Mouse (Mus musculus): ENCODE results near the gene Appbp2. TPM values are rescaled to one million over a fixed set of nuclear protein-coding genes. Genes with fewer than 3 reads are reported as not detected.

Appbp2 gene
- polyA plus RNA-seq, 1 experiment, result 13.4 TPM

- no peaks in the 10 kb centered on the region for H3K27me3 ChIP-seq (ENCODE audit: control insufficient read depth, insufficient read depth, low read length)
- H3K4me3 ChIP-seq (ENCODE audit: control insufficient read depth, low read depth, low read length), result peak overlapping the region; percentile 86
- H3K27ac ChIP-seq (ENCODE audit: control insufficient read depth, insufficient read depth, low read depth, low read length), result peak overlapping the region; percentile 51
- no peaks in the 10 kb centered on the region; the same call in 1 of the 2 replicates for H3K36me3 ChIP-seq (ENCODE audit: control insufficient read depth, insufficient read depth, low read length)
- TF ChIP-seq CTCF (IDR thresholded peaks at IDR 0.05; ENCODE audit: control insufficient read depth, insufficient read depth, insufficient replicate concordance, low read depth, low read length), result no peak
- TF ChIP-seq POLR2A (IDR thresholded peaks at IDR 0.05; ENCODE audit: control insufficient read depth, low read depth, low read length), result no peak
- H3K4me1 ChIP-seq (ENCODE audit: control insufficient read depth, insufficient read depth, low read length), result peaks cover 5% of the 10 kb centered on the region
Observed at GRCm38 (mm10) chr11:85233676-85234210, 1.2 kb downstream of the Appbp2 start.

DNA sequence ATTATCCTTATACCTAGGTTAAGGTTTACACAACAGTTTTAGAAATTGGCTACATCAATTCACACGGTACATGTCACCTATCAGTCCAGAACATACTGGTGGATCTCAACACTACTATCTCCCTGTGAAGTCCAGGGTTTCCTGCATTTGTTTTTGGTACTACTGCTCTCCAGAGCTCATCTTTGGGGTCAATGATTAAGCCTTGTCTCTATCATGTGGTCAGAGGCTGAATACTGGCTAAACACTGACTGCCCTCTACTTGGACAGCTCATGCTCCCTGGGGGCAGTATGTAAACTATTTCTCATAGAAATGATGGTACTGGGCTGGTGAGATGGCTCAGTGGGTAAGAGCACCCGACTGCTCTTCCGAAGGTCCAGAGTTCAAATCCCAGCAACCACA is 11.7 kb downstream of the Appbp2 start:
- no peak overlapping the region for H3K4me3 ChIP-seq (ENCODE audit: control insufficient read depth, low read depth, low read length)
- no peaks in the 10 kb centered on the region for H3K27me3 ChIP-seq (ENCODE audit: control insufficient read depth, insufficient read depth, low read length)
- H3K4me1 ChIP-seq (ENCODE audit: control insufficient read depth, insufficient read depth, low read length), result peaks cover 3% of the 10 kb centered on the region
- H3K36me3 ChIP-seq (ENCODE audit: control insufficient read depth, insufficient read depth, low read length), result no peaks in the 10 kb centered on the region
- H3K27ac ChIP-seq (ENCODE audit: control insufficient read depth, insufficient read depth, low read depth, low read length), result no peak overlapping the region
- TF ChIP-seq CTCF (IDR thresholded peaks at IDR 0.05; ENCODE audit: control insufficient read depth, insufficient read depth, insufficient replicate concordance, low read depth, low read length), result no peak
- TF ChIP-seq POLR2A (IDR thresholded peaks at IDR 0.05; ENCODE audit: control insufficient read depth, low read depth, low read length), result no peak

DNA sequence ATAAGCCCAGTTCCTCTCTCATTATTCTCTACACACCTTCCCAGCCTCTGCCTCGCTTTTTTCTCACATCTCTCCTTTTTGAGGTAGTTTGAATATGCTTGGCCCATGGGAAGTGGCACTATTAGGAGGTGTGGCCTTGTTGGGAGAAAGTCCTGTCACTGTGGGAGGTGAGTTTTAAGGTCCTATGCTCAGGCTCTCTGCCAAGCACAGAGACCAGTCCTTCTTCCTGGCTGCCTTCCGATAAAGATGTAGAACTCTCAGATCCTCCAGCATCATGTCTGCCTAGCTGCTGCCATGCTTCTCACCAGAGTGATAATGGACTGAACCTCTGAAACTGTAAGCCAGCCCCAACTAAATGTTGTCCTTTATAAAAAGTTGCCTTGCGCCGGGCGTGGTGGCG is 12.4 kb downstream of the Appbp2 start:
- no peak for TF ChIP-seq POLR2A (IDR thresholded peaks at IDR 0.05; ENCODE audit: control insufficient read depth, low read depth, low read length)
- no peak overlapping the region for H3K4me3 ChIP-seq (ENCODE audit: control insufficient read depth, low read depth, low read length)
- peaks cover 3% of the 10 kb centered on the region for H3K4me1 ChIP-seq (ENCODE audit: control insufficient read depth, insufficient read depth, low read length)
- no peaks in the 10 kb centered on the region for H3K27me3 ChIP-seq (ENCODE audit: control insufficient read depth, insufficient read depth, low read length)
- H3K36me3 ChIP-seq (ENCODE audit: control insufficient read depth, insufficient read depth, low read length), result no peaks in the 10 kb centered on the region
- no peak overlapping the region for H3K27ac ChIP-seq (ENCODE audit: control insufficient read depth, insufficient read depth, low read depth, low read length)

DNA sequence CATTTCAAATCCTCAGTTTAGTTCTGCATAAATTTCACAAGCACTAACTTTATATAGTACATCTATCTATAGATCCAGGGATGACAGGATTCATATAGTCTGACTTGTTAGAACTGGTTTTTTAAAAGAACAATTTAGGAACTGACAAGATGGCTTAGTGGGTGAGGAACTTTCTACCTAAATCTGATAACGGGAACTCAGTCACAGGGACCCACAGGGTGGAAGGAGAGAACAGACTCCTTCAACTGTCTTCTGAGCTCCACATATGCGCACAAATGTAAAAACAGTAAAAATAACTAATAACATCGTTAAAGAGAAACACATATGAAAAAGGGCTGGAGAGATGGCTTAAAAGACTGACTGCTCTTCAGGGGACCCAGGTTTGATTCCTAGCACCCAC is 15.9 kb downstream of the Appbp2 start:
- Histone ChIP-seq H3K4me3 (ENCODE audit: control insufficient read depth, low read depth, low read length) (no peak overlapping the region), H3K36me3 (ENCODE audit: control insufficient read depth, insufficient read depth, low read length) (no peaks in the 10 kb centered on the region; the same call in 1 of the 2 replicates), H3K27me3 (ENCODE audit: control insufficient read depth, insufficient read depth, low read length) (no peaks in the 10 kb centered on the region), H3K4me1 (ENCODE audit: control insufficient read depth, insufficient read depth, low read length) (no peaks in the 10 kb centered on the region), H3K27ac (ENCODE audit: control insufficient read depth, insufficient read depth, low read depth, low read length) (no peak overlapping the region)
- TF ChIP-seq POLR2A (IDR thresholded peaks at IDR 0.05; ENCODE audit: control insufficient read depth, low read depth, low read length) (no peak), CTCF (IDR thresholded peaks at IDR 0.05; ENCODE audit: control insufficient read depth, insufficient read depth, insufficient replicate concordance, low read depth, low read length) (no peak)

GRCm38 (mm10) chr11:85214679-85215078 is 20.3 kb downstream of the Appbp2 start:
- peaks cover 2% of the 10 kb centered on the region for H3K36me3 ChIP-seq (ENCODE audit: control insufficient read depth, insufficient read depth, low read length)
- no peak for TF ChIP-seq POLR2A (IDR thresholded peaks at IDR 0.05; ENCODE audit: control insufficient read depth, low read depth, low read length)
- no peak for TF ChIP-seq CTCF (IDR thresholded peaks at IDR 0.05; ENCODE audit: control insufficient read depth, insufficient read depth, insufficient replicate concordance, low read depth, low read length)
- H3K27me3 ChIP-seq (ENCODE audit: control insufficient read depth, insufficient read depth, low read length), result no peaks in the 10 kb centered on the region
- H3K27ac ChIP-seq (ENCODE audit: control insufficient read depth, insufficient read depth, low read depth, low read length), result no peak overlapping the region
- H3K4me1 ChIP-seq (ENCODE audit: control insufficient read depth, insufficient read depth, low read length), result no peaks in the 10 kb centered on the region
- H3K4me3 ChIP-seq (ENCODE audit: control insufficient read depth, low read depth, low read length), result no peak overlapping the region

DNA sequence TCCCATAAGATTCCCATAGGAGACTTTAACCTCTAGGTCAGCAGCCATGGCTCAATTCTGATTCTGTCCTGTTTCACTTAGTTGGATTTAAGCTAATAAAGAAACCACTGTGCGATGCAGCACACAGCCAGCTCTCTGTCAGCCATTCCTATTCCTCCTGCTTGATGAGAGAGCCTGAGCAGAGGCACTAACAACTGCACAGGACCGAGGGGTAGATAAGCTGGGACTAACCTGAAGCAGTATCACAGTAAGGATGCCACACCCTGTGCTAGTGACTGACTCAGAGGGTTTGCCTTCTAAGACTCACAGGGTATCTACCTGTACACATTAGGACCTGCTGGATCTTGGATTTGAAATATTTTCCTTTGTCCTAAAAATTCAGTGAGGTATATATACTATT is 21.7 kb downstream of the Appbp2 start:
- Histone ChIP-seq H3K4me1 (ENCODE audit: control insufficient read depth, insufficient read depth, low read length) (no peaks in the 10 kb centered on the region), H3K27me3 (ENCODE audit: control insufficient read depth, insufficient read depth, low read length) (no peaks in the 10 kb centered on the region), H3K4me3 (ENCODE audit: control insufficient read depth, low read depth, low read length) (no peak overlapping the region), H3K27ac (ENCODE audit: control insufficient read depth, insufficient read depth, low read depth, low read length) (peak overlapping the region; percentile 57; the same call in 1 of the 2 replicates), H3K36me3 (ENCODE audit: control insufficient read depth, insufficient read depth, low read length) (peaks cover 2% of the 10 kb centered on the region)
- no peak for TF ChIP-seq CTCF (IDR thresholded peaks at IDR 0.05; ENCODE audit: control insufficient read depth, insufficient read depth, insufficient replicate concordance, low read depth, low read length)
- TF ChIP-seq POLR2A (IDR thresholded peaks at IDR 0.05; ENCODE audit: control insufficient read depth, low read depth, low read length), result no peak

DNA sequence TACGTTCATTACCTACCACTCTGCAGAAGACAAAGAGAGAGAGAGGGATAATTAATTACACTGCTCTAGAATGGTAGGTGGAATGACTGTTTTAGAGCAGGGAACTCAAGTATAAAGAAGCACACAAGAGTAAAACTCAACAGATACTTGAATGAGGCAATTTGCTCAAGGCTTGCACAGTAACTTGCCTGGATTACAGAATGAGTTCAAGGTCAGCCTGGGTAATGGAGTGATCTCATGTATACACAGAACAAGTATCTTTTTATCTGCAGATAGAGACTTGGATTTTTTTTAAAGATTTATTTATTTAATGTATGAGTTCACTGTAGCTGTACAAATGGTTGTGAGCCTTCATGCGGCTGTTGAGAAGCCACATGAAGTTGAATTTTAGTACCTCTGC is 23.8 kb downstream of the Appbp2 start:
- H3K27me3 ChIP-seq (ENCODE audit: control insufficient read depth, insufficient read depth, low read length), result no peaks in the 10 kb centered on the region
- TF ChIP-seq CTCF (IDR thresholded peaks at IDR 0.05; ENCODE audit: control insufficient read depth, insufficient read depth, insufficient replicate concordance, low read depth, low read length) (no peak), POLR2A (IDR thresholded peaks at IDR 0.05; ENCODE audit: control insufficient read depth, low read depth, low read length) (no peak)
- no peak overlapping the region for H3K27ac ChIP-seq (ENCODE audit: control insufficient read depth, insufficient read depth, low read depth, low read length)
- no peak overlapping the region for H3K4me3 ChIP-seq (ENCODE audit: control insufficient read depth, low read depth, low read length)
- no peaks in the 10 kb centered on the region for H3K4me1 ChIP-seq (ENCODE audit: control insufficient read depth, insufficient read depth, low read length)
- H3K36me3 ChIP-seq (ENCODE audit: control insufficient read depth, insufficient read depth, low read length), result peaks cover 2% of the 10 kb centered on the region

GRCm38 (mm10) chr11:85206231-85206630 is 28.7 kb downstream of the Appbp2 start:
- TF ChIP-seq CTCF (IDR thresholded peaks at IDR 0.05; ENCODE audit: control insufficient read depth, insufficient read depth, insufficient replicate concordance, low read depth, low read length) (no peak), POLR2A (IDR thresholded peaks at IDR 0.05; ENCODE audit: control insufficient read depth, low read depth, low read length) (no peak)
- no peak overlapping the region for H3K27ac ChIP-seq (ENCODE audit: control insufficient read depth, insufficient read depth, low read depth, low read length)
- no peaks in the 10 kb centered on the region for H3K4me1 ChIP-seq (ENCODE audit: control insufficient read depth, insufficient read depth, low read length)
- H3K36me3 ChIP-seq (ENCODE audit: control insufficient read depth, insufficient read depth, low read length), result no peaks in the 10 kb centered on the region; the same call in 1 of the 2 replicates
- H3K27me3 ChIP-seq (ENCODE audit: control insufficient read depth, insufficient read depth, low read length), result no peaks in the 10 kb centered on the region
- H3K4me3 ChIP-seq (ENCODE audit: control insufficient read depth, low read depth, low read length), result no peak overlapping the region

All from testis, adult 2 months (tissue).